In the genomic region with DNA sequence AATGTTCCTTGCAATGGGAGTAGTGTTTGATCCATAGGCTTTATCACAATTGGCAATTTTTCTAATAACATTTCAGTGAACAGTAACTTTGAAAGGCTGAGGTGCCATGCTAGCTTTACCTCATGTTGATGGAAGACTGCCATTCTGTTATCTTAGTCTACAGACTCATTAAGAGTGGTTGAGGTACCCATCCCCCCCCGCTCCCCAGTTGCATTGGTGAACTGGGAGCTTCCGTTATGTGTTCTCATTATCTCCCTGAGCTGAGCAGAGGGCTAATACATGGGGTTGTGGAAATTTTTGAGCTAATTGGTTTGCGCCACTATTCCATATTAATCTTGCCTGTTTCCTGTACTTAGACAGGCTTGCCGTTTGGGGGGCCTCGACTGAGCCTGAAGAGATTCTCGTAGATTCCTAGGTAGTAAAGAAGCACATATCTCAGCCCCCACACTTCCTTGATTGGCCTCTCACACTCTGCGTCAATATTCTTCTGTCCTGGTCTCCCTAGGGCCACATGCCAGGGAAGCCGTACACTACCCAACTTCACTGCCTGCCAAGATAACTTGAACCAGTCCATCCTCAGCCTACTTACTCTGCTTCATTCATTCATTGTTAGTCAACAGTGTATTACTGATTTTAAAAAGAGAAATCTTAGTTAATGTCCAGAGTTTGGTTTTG, we compare ENCODE assay signal across 20 mouse cellular contexts.
DNase-seq lines count a peak whose midpoint lies in the region; ATAC-seq and TF ChIP-seq lines count a peak whose summit lies in the region.
"Had no signal": no experiment of that assay in that cellular context is flagged by ENCODE, and none has a peak within 500 bp of the region (broad histone marks: within the 10 kb centered on the region; RNA-seq: fewer than 3 reads in every experiment).

No protein-coding gene starts in this region.

- peaks cover 86% of the 10 kb centered on the region for H3K4me1 ChIP-seq in liver, embryonic 12.5 days
- peaks cover 13% of the 10 kb centered on the region for H3K4me1 ChIP-seq in liver, embryonic 16.5 days (ENCODE audit: control insufficient read depth, low read depth, low read length)
- H3K4me1 ChIP-seq in forebrain, embryonic 13.5 days = peaks cover 36% of the 10 kb centered on the region
- H3K4me1 ChIP-seq in hindbrain, postnatal 0 days (ENCODE audit: insufficient read depth, low read length) = 0 out of 2 replicates have a peak, but pooled peaks cover 3% of the 10 kb centered on the region

- peak; percentile 34 to 56 for DNase-seq in spleen, postnatal 4 days (ENCODE audit: low spot score in 2 of 2)
- DNase-seq in spleen, postnatal 36 days (ENCODE audit: low spot score in 2 of 2) = no peak
- no peak for DNase-seq in lung, postnatal 36 days
- DNase-seq in hindbrain, postnatal 0 days (ENCODE audit: low spot score) = no peak
- DNase-seq: adrenal gland, adult 8-10 months; adrenal gland, postnatal 36 days; cerebellum, adult 8-10 months; cerebellum, postnatal 14 days; gastrocnemius, adult 2 months; gastrocnemius, postnatal 25 days had no signal

- H3K9ac ChIP-seq in liver, embryonic 12.5 days = peak overlapping the region; percentile 29; the same call in 1 of the 2 replicates
- no peak overlapping the region for H3K9ac ChIP-seq in liver, embryonic 16.5 days (ENCODE audit: low read depth, low read length)
- no peak overlapping the region for H3K9ac ChIP-seq in forebrain, embryonic 13.5 days
- no peak overlapping the region for H3K9ac ChIP-seq in hindbrain, postnatal 0 days (replicated peaks; ENCODE audit: low read length)
- H3K9ac ChIP-seq: embryonic facial prominence, embryonic 12.5 days; heart, embryonic 12.5 days; hindbrain, embryonic 14.5 days had no signal

- peak overlapping the region; percentile 72 for H3K27ac ChIP-seq in liver, embryonic 12.5 days
- H3K27ac ChIP-seq in liver, embryonic 16.5 days (ENCODE audit: low read length) = no peak overlapping the region
- H3K27ac ChIP-seq in forebrain, embryonic 13.5 days = no peak overlapping the region
- H3K27ac ChIP-seq in hindbrain, postnatal 0 days = no peak overlapping the region
- H3K27ac ChIP-seq: embryonic facial prominence, embryonic 12.5 days; gastrocnemius, adult 2 months; hindbrain, embryonic 10.5 days; hindbrain, embryonic 14.5 days had no signal

- H3K9me3 ChIP-seq in liver, embryonic 12.5 days (replicated peaks) = no peaks in the 10 kb centered on the region
- H3K9me3 ChIP-seq in liver, embryonic 16.5 days (replicated peaks; ENCODE audit: control insufficient read depth, low read length) = no peaks in the 10 kb centered on the region
- H3K9me3 ChIP-seq in forebrain, embryonic 13.5 days (replicated peaks) = no peaks in the 10 kb centered on the region
- H3K9me3 ChIP-seq in hindbrain, postnatal 0 days (ENCODE audit: low read length) = no peaks in the 10 kb centered on the region
- H3K9me3 ChIP-seq: embryonic facial prominence, embryonic 12.5 days; heart, embryonic 12.5 days; hindbrain, embryonic 10.5 days had no signal

- no peak for TF ChIP-seq CTCF in hindbrain, postnatal 0 days (IDR thresholded peaks at IDR 0.05; ENCODE audit: low read depth)

- no peak overlapping the region for H3K4me3 ChIP-seq in liver, embryonic 12.5 days
- H3K4me3 ChIP-seq in liver, embryonic 16.5 days (ENCODE audit: low read depth, low read length) = no peak overlapping the region
- no peak overlapping the region for H3K4me3 ChIP-seq in forebrain, embryonic 13.5 days
- H3K4me3 ChIP-seq in hindbrain, postnatal 0 days (ENCODE audit: low read length) = no peak overlapping the region
- H3K4me3 ChIP-seq: embryonic facial prominence, embryonic 12.5 days; gastrocnemius, adult 2 months; heart, embryonic 12.5 days; hindbrain, embryonic 10.5 days had no signal

- no peaks in the 10 kb centered on the region for H3K36me3 ChIP-seq in liver, embryonic 12.5 days
- H3K36me3 ChIP-seq in liver, embryonic 16.5 days (ENCODE audit: control insufficient read depth, insufficient read depth) = no peaks in the 10 kb centered on the region
- H3K36me3 ChIP-seq in forebrain, embryonic 13.5 days (ENCODE audit: poor library complexity, severe bottlenecking) = no peaks in the 10 kb centered on the region
- H3K36me3 ChIP-seq in hindbrain, postnatal 0 days (ENCODE audit: insufficient read depth, low read length) = no peaks in the 10 kb centered on the region
- H3K36me3 ChIP-seq: heart, embryonic 12.5 days had no signal

- peak overlapping the region; percentile 44 for H3K4me2 ChIP-seq in liver, embryonic 12.5 days
- H3K4me2 ChIP-seq in liver, embryonic 16.5 days (ENCODE audit: low read depth, low read length) = no peak overlapping the region
- no peak overlapping the region for H3K4me2 ChIP-seq in forebrain, embryonic 13.5 days
- no peak overlapping the region for H3K4me2 ChIP-seq in hindbrain, postnatal 0 days (ENCODE audit: low read depth, low read length)
- H3K4me2 ChIP-seq: embryonic facial prominence, embryonic 12.5 days; heart, embryonic 12.5 days; hindbrain, embryonic 14.5 days had no signal

- ATAC-seq in liver, embryonic 12.5 days = peak; percentile 82
- peak; percentile 68 for ATAC-seq in liver, embryonic 16.5 days (ENCODE audit: low read depth)
- no peak for ATAC-seq in erythroblast, adult 5-6 weeks (replicated peaks; ENCODE audit: low FRiP score, poor library complexity, severe bottlenecking)
- ATAC-seq in forebrain, embryonic 13.5 days = no peak
- no peak for ATAC-seq in hindbrain, postnatal 0 days
- ATAC-seq: forebrain, embryonic 14.5 days had no signal

- no peaks in the 10 kb centered on the region for H3K27me3 ChIP-seq in liver, embryonic 12.5 days (replicated peaks)
- peaks cover 12% of the 10 kb centered on the region for H3K27me3 ChIP-seq in liver, embryonic 16.5 days (ENCODE audit: control insufficient read depth, insufficient read depth, low read depth, low read length)
- H3K27me3 ChIP-seq in forebrain, embryonic 13.5 days = no peaks in the 10 kb centered on the region
- no peaks in the 10 kb centered on the region for H3K27me3 ChIP-seq in hindbrain, postnatal 0 days (ENCODE audit: insufficient read depth, low read length)
- H3K27me3 ChIP-seq: CH12.LX; embryonic facial prominence, embryonic 12.5 days; heart, embryonic 12.5 days had no signal

- 15% methylated on average over 8 of the region's 8 CpGs for WGBS in liver, embryonic 12.5 days (ENCODE audit: insufficient replicate concordance)
- WGBS in liver, embryonic 16.5 days (ENCODE audit: insufficient replicate concordance) = 21% methylated on average over 8 of the region's 8 CpGs
- WGBS in forebrain, embryonic 13.5 days = 82% methylated on average over 8 of the region's 8 CpGs
- 80% methylated on average over 8 of the region's 8 CpGs for WGBS in hindbrain, postnatal 0 days

Comparison
In these comparisons a context has a peak if more than half of its experiments do, and no peak if none do; other contexts are left out.
1. DNase-seq: peak in spleen, postnatal 4 days (2 of 2); none in spleen, postnatal 36 days (0 of 2), lung, postnatal 36 days (single experiment) and hindbrain, postnatal 0 days (single experiment).
2. ATAC-seq: peak in liver, embryonic 12.5 days (single experiment) and liver, embryonic 16.5 days (single experiment); none in erythroblast, adult 5-6 weeks (single experiment), forebrain, embryonic 13.5 days (single experiment) and hindbrain, postnatal 0 days (single experiment).